Mouse (Mus musculus) limb, embryonic 13.5 days (tissue): Measurements from ENCODE around the gene 1700025F22Rik. TPM values are rescaled to one million over a fixed set of nuclear protein-coding genes. Genes with fewer than 3 reads are reported as not detected.
"Not testable (repeated sequence)": the region's sequence is repeated elsewhere in the genome, so short reads cannot be mapped to it uniquely, and the experiment has no call there.

Source experiments
- ATAC-seq: fragments of 200-750 bp; cut with Nextera tagmentation; 2 replicates; pipeline ENCODE4 v1.8.0; 2017; ENCODE audit warnings: low read depth, moderate number of reproducible peaks, moderate TSS enrichment; ENCODE audit not compliant: low FRiP score
- H3K27ac ChIP-seq: fragments of 300-500 bp; sonication (generic); 2 replicates; pipeline ENCODE4 v1.5.1; 2015; ENCODE audit warnings: inconsistent platforms, mild to moderate bottlenecking, moderate library complexity
- H3K27me3 ChIP-seq: fragments of 300-500 bp; sonication (generic); 2 replicates; pipeline ENCODE4 v1.6.1; 2015; ENCODE audit warnings: mild to moderate bottlenecking, inconsistent platforms
- H3K36me3 ChIP-seq: fragments of 300-500 bp; sonication (generic); 2 replicates; pipeline ENCODE4 v1.6.1; 2015; ENCODE audit warnings: inconsistent platforms, mild to moderate bottlenecking, moderate library complexity
- H3K4me1 ChIP-seq: fragments of 300-500 bp; sonication (generic); 2 replicates; pipeline ENCODE4 v1.6.1; 2015; ENCODE audit warnings: inconsistent platforms
- H3K4me2 ChIP-seq: fragments of 300-500 bp; sonication (generic); replicated peaks from 2 replicates; pipeline ENCODE4 v1.6.1; 2015; ENCODE audit warnings: inconsistent platforms, mild to moderate bottlenecking, moderate library complexity
- H3K4me3 ChIP-seq: fragments of 300-500 bp; sonication (generic); 2 replicates; pipeline ENCODE4 v1.5.1; 2015; ENCODE audit warnings: moderate library complexity, mild to moderate bottlenecking, inconsistent platforms
- H3K9ac ChIP-seq: fragments of 300-500 bp; sonication (generic); 2 replicates; pipeline ENCODE4 v1.6.1; 2015; ENCODE audit warnings: mild to moderate bottlenecking, inconsistent platforms
- H3K9me3 ChIP-seq: fragments of 300-500 bp; sonication (generic); 2 replicates; pipeline ENCODE4 v1.6.1; 2016; ENCODE audit warnings: inconsistent platforms
- WGBS: fragments of 180-500 bp; shearing (Covaris S2); methylation state at CpG from one replicate; pipeline ENCODE4 v1.1.7; 2015; 5-methylcytosine and 5-hydroxymethylcytosine counted together
- polyA plus RNA-seq: library from polyadenylated mRNA; unstranded; fragments of >200 nt; fragmentation: Nextera tagmentation; extraction: Ambion mirVana; gene quantifications from 2 replicates; pipeline ENCODE4 v1.2.1, GENCODE M21; 2015

The 1700025F22Rik gene
- polyA plus RNA-seq, 1 experiment from 2014 or later: not detected

GRCm38 (mm10) chr19:11101880-11102279, 63.2 kb downstream of the 1700025F22Rik start:
- Histone ChIP-seq H3K27me3 (no peaks in the 10 kb centered on the region), H3K4me2 (no peak overlapping the region), H3K4me1 (no peaks in the 10 kb centered on the region), H3K9me3 (no peaks in the 10 kb centered on the region), H3K9ac (no peak overlapping the region), H3K4me3 (no peak overlapping the region), H3K27ac (no peak overlapping the region), H3K36me3 (no peaks in the 10 kb centered on the region)
- no peak for ATAC-seq
- WGBS: 75% methylated on average over 1 of the region's 1 CpGs

- no peaks in the 10 kb centered on the region for H3K4me1 ChIP-seq
- 79% methylated on average over 3 of the region's 3 CpGs for WGBS
- no peaks in the 10 kb centered on the region for H3K9me3 ChIP-seq
- no peaks in the 10 kb centered on the region for H3K36me3 ChIP-seq
- H3K27me3 ChIP-seq: peaks cover 15% of the 10 kb centered on the region
- no peak overlapping the region for H3K4me2 ChIP-seq
- H3K9ac ChIP-seq: no peak overlapping the region
- ATAC-seq: no peak
- no peak overlapping the region for H3K27ac ChIP-seq
- H3K4me3 ChIP-seq: no peak overlapping the region
Observed at GRCm38 (mm10) chr19:11098401-11098800, 66.7 kb downstream of the 1700025F22Rik start.

- not testable (repeated sequence) for H3K9me3 ChIP-seq, H3K27ac ChIP-seq, ATAC-seq, H3K4me1 ChIP-seq, H3K36me3 ChIP-seq
- H3K4me2 ChIP-seq: peak overlapping the region; percentile 61
- H3K9ac ChIP-seq: 0 out of 2 replicates have a peak overlapping the region, but pooled peaks have one; percentile 19
- 5% methylated on average over 50 of the region's 50 CpGs for WGBS
- peak overlapping the region; percentile 40 for H3K4me3 ChIP-seq
- H3K27me3 ChIP-seq: peaks cover 33% of the 10 kb centered on the region
Observed at GRCm38 (mm10) chr19:11092131-11092530, 73.0 kb downstream of the 1700025F22Rik start.

Other genes with a start within 250 kb of the 1700025F22Rik start
- not detected in 2 replicates for gene Zp1, start 244.7 kb downstream of the 1700025F22Rik start, polyA plus RNA-seq
- gene Ptgdr2, start 228.2 kb downstream of the 1700025F22Rik start, polyA plus RNA-seq: 0.10 TPM in 1 of 2 replicates, not detected in the other
- 29.7 and 30.4 TPM in 2 replicates for gene Ccdc86, start 216.1 kb downstream of the 1700025F22Rik start, polyA plus RNA-seq
- 0.38 TPM in 1 of 2 replicates, not detected in the other for gene Ms4a10, start 190.7 kb downstream of the 1700025F22Rik start, polyA plus RNA-seq
- not detected in 2 replicates for gene Ms4a15, start 172.1 kb downstream of the 1700025F22Rik start, polyA plus RNA-seq
- not detected in 2 replicates for gene Ms4a18, start 147.3 kb downstream of the 1700025F22Rik start, polyA plus RNA-seq
- gene Ms4a8a, start 84.2 kb downstream of the 1700025F22Rik start, polyA plus RNA-seq: not detected in 2 replicates
- gene 1700017D01Rik, start 34.4 kb downstream of the 1700025F22Rik start, polyA plus RNA-seq: not detected in 2 replicates
- not detected in 2 replicates for gene Ms4a13, start 31.4 kb upstream of the 1700025F22Rik start, polyA plus RNA-seq
- gene Ms4a12, start 67.1 kb upstream of the 1700025F22Rik start, polyA plus RNA-seq: not detected in 2 replicates
- not detected in 2 replicates for gene Ms4a1, start 100.9 kb upstream of the 1700025F22Rik start, polyA plus RNA-seq
- gene Ms4a5, start 118.6 kb upstream of the 1700025F22Rik start, polyA plus RNA-seq: not detected in 2 replicates
- gene Ms4a14, start 149.1 kb upstream of the 1700025F22Rik start, polyA plus RNA-seq: not detected in 2 replicates
- 5.7 and 7.0 TPM in 2 replicates for gene Ms4a7, start 170.8 kb upstream of the 1700025F22Rik start, polyA plus RNA-seq
- gene Ms4a4a, start 210.2 kb upstream of the 1700025F22Rik start, polyA plus RNA-seq: 5.4 and 5.6 TPM in 2 replicates
- 0.62 and 0.87 TPM in 2 replicates for gene Ms4a4c, start 239.4 kb upstream of the 1700025F22Rik start, polyA plus RNA-seq